Mouse (Mus musculus) embryonic fibroblast, embryonic 13.5 days (primary cell): Measurements from ENCODE around the gene Klrb1b.

ENCODE experiments used
- CTCF ChIP-seq: IDR thresholded peaks from 2 replicates; pipeline ENCODE4 v1.5.1; 2011; ENCODE audit warnings: mild to moderate bottlenecking, control low read depth, low read length, moderate library complexity, borderline replicate concordance; ENCODE audit not compliant: insufficient read depth
- POLR2A ChIP-seq: IDR thresholded peaks from 2 replicates; pipeline ENCODE4 v1.6.1; 2011; ENCODE audit warnings: low read depth, mild to moderate bottlenecking, control low read depth, low read length, moderate library complexity

DNA sequence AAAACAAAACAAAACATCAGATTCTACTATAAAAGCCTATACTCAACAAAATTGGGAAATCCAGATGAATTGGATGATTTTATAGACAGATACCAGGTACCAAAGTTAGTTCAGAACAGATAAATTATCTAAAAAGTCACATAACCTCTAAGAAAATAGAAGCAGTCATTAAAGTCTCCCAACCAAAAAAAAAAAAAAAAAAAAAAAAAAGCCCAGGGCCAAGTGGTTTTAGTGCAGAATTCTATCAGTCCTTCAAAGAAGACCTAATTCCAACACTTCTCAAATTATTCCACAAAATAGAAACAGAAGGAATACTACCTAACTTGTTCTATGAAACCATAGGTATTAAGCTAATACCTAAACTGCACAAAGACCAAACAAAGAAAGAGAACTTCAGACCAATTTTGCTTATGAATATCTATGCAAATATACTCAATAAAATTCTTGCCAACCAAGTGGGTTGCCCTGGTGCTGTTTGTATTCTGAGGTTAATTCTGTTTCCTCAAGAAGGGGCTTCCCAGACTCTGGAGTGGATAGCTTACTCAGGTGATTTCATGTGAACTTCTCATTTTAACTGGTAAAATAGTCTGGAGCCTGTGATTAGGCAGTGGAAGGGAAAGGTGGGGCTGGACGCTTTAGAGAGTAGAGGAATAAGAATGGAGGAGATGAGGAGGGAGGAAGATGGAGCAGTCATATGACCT, 45.9 kb upstream of the Klrb1b start:
- no peak for TF ChIP-seq CTCF
- no peak for TF ChIP-seq POLR2A
